Mouse (Mus musculus) kidney, adult 11 months (tissue): ENCODE data around the gene Olfr539.
"Not testable (repeated sequence)": the region's sequence is repeated elsewhere in the genome, so short reads cannot be mapped to it uniquely, and the experiment has no call there.

ENCODE experiments used
- DNase-seq: peaks from one replicate; pipeline ENCODE4 v3.0.0; 2022

The Olfr539 gene

GRCm38 (mm10) chr7:140659630-140660029 lies at the start of gene Olfr539:
TSS of gene Olfr539 (plus strand) at chr7:140659930.
- DNase-seq = no peak

- DNase-seq = not testable (repeated sequence)
These were observed 31.1 kb upstream of the Olfr539 start, which contains the start of gene Olfr61 for GRCm38 (mm10) chr7:140628670-140629069. TSS of gene Olfr61 (plus strand) at chr7:140628970.

GRCm38 (mm10) chr7:140630559-140630958 lies 29.2 kb upstream of the Olfr539 start:
- DNase-seq = no peak

DNA sequence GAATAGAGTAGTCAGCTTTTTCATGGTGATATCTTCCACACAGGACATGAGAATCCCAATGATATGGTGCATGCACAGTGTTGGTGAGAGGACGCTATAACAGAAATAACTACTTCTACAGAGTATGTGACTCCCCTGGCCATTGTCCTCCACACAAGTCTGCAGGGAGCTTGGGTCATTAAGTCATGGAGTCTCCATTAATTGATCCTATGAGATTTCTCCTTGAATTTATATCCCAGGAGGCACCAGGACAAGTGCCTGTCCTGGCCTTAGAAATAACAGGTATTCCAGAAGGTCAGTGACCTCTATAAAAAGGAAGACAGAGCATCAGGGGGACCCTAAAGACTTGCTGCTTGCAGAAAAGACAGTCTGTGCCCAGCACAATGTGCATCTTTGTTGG lies 13.6 kb upstream of the Olfr539 start, which contains the start of gene Olfr53:
Gene Olfr53 (plus strand): TSS at position 301 of the 400 bp plus-strand sequence.
- DNase-seq = no peak

- not testable (repeated sequence) for DNase-seq
These were observed 11.0 kb downstream of the Olfr539 start for GRCm38 (mm10) chr7:140670693-140671092.

- no peak for DNase-seq
These were observed 16.1 kb downstream of the Olfr539 start for GRCm38 (mm10) chr7:140675863-140676262.

DNA sequence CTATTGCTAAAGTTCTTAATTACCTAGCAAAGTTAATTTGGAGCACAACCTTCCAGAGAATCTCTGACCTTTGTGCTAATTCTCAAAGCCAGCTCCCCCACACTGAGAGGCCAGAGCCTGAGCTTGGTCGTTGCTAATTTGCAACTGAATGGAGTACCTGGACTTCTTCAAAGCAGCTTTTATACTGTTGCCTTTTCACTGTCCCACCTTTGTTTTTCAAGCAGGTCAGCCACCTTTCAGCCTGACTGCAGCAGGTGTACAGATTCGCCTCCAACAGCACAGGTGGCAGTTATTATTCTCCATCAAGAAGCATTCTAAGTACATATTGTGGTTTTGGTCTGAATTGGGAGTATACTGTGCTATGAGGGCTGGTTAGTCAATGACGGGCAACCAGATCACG lies 19.9 kb downstream of the Olfr539 start:
- DNase-seq = not testable (repeated sequence)

GRCm38 (mm10) chr7:140681651-140682050 lies 21.9 kb downstream of the Olfr539 start, which contains the start of gene Olfr45:
TSS of gene Olfr45 (plus strand) at chr7:140681951.
- DNase-seq = no peak

DNA sequence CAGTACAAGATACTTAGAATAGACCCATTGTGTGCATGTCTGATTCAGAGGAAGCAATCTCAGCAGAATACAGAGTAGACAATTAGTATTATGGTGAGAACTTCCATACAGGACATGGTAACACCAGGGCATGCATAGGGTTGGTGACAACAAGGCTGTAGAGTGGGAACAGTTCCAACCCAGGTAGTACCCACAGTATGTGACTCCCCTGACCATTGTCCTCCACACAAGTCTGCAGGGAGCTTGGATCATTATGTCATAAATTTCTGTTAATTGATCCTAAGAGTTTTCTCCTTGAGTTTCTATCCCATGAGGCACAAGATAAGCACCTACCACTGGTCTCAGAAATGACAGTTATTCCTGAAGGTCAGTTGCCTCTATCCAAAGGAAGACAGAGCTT lies 37.2 kb downstream of the Olfr539 start, which contains the start of gene Olfr541:
Gene Olfr541 (plus strand): TSS at position 301 of the 400 bp plus-strand sequence.
- no peak for DNase-seq

GRCm38 (mm10) chr7:140706348-140706747 lies 46.6 kb downstream of the Olfr539 start:
- DNase-seq = no peak

- no peak for DNase-seq
These were observed 48.0 kb downstream of the Olfr539 start for GRCm38 (mm10) chr7:140707536-140708284.

GRCm38 (mm10) chr7:140717155-140718055 lies 57.7 kb downstream of the Olfr539 start:
- DNase-seq = no peak

GRCm38 (mm10) chr7:140721095-140721494 lies 61.4 kb downstream of the Olfr539 start:
- DNase-seq = peak; percentile 5

DNA sequence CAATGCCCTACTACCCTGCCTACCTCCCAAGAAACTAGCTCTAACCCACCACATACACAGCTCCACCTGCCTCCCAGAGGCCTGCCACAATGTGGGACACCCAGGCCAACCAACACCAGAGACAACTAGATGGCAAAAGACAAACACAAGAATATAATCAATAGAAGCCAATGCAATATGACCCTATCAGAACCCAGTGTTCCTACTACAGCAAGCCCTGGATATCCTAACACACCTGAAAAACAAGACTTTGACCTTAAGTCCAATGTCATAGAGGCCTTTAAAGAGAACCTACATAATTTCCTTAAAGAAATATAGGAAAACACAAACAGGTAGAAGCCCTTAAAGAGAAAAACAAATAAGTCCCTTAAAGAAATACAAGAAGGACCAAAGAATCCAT lies 65.8 kb downstream of the Olfr539 start:
- no peak for DNase-seq
